Mouse (Mus musculus) limb, embryonic 11.5 days (tissue): ENCODE results near the gene Khdc4. TPM values are rescaled to one million over a fixed set of nuclear protein-coding genes. Genes with fewer than 3 reads are reported as not detected.

Source experiments
- ATAC-seq: fragments of 200-750 bp; cut with Nextera tagmentation; 2 replicates; pipeline ENCODE4 v1.8.0; 2017; ENCODE audit warnings: low read depth; ENCODE audit not compliant: insufficient number of reproducible peaks, low FRiP score, low TSS enrichment
- DNase-seq: peaks from one replicate; pipeline ENCODE4 v3.0.0-alpha.2; 2015; ENCODE audit warnings: low spot score
- H3K27ac ChIP-seq: fragments of 300-500 bp; sonication (generic); replicated peaks from 2 replicates; pipeline ENCODE4 v1.5.1; 2014; ENCODE audit warnings: low read depth, mild to moderate bottlenecking, low read length
- H3K27me3 ChIP-seq: fragments of 300-500 bp; sonication (generic); 2 replicates; pipeline ENCODE4 v1.6.1; 2014; ENCODE audit warnings: mild to moderate bottlenecking, low read length, mixed read lengths; ENCODE audit not compliant: control insufficient read depth, insufficient read depth
- H3K36me3 ChIP-seq: fragments of 300-500 bp; sonication (generic); 2 replicates; pipeline ENCODE4 v1.6.1; 2014; ENCODE audit warnings: mild to moderate bottlenecking, low read length, moderate library complexity, mixed read lengths; ENCODE audit not compliant: control insufficient read depth, insufficient read depth
- H3K4me1 ChIP-seq: fragments of 300-500 bp; sonication (generic); 2 replicates; pipeline ENCODE4 v1.6.1; 2014; ENCODE audit warnings: low read length, mixed read lengths; ENCODE audit not compliant: control insufficient read depth, insufficient read depth
- H3K4me2 ChIP-seq: fragments of 300-500 bp; sonication (generic); 2 replicates; pipeline ENCODE4 v1.6.1; 2014; ENCODE audit warnings: low read depth, mild to moderate bottlenecking, moderate library complexity; ENCODE audit not compliant: severe bottlenecking
- H3K4me3 ChIP-seq: fragments of 300-500 bp; sonication (generic); 2 replicates; pipeline ENCODE4 v1.5.1; 2014; ENCODE audit warnings: low read depth, low read length
- H3K9ac ChIP-seq: fragments of 300-500 bp; sonication (generic); 2 replicates; pipeline ENCODE4 v1.6.1; 2014; ENCODE audit warnings: mild to moderate bottlenecking, low read length
- H3K9me3 ChIP-seq: fragments of 300-500 bp; sonication (generic); 2 replicates; pipeline ENCODE4 v1.6.1; 2016; ENCODE audit warnings: low read length; ENCODE audit not compliant: control insufficient read depth
- WGBS: fragments of 180-500 bp; shearing (Covaris S2); extraction: QIAGEN DNeasy Blood & Tissue Kit; methylation state at CpG from one replicate; pipeline ENCODE4 v1.1.7; 2014; 5-methylcytosine and 5-hydroxymethylcytosine counted together
- polyA plus RNA-seq: library from polyadenylated mRNA; unstranded; fragments of >200 nt; fragmentation: Nextera tagmentation; extraction: Ambion mirVana; gene quantifications from 2 replicates; pipeline ENCODE4 v1.2.1, GENCODE M21; 2014

Gene Khdc4
- polyA plus RNA-seq, 1 experiment from 2014 or later, result 110 TPM

GRCm38 (mm10) chr3:88683814-88684213 lies 1.8 kb upstream of the Khdc4 start:
- no peaks in the 10 kb centered on the region for H3K9me3 ChIP-seq
- no peak overlapping the region for H3K4me2 ChIP-seq
- H3K4me1 ChIP-seq, result peaks cover 5% of the 10 kb centered on the region; the same call in 1 of the 2 replicates
- H3K27ac ChIP-seq, result no peak overlapping the region
- no peak overlapping the region for H3K9ac ChIP-seq
- no peaks in the 10 kb centered on the region for H3K36me3 ChIP-seq
- no peak for DNase-seq
- no peaks in the 10 kb centered on the region for H3K27me3 ChIP-seq
- 97% methylated on average over 2 of the region's 2 CpGs for WGBS
- ATAC-seq, result no peak
- no peak overlapping the region for H3K4me3 ChIP-seq

GRCm38 (mm10) chr3:88684236-88684979 lies 1.2 kb upstream of the Khdc4 start:
- peaks cover 5% of the 10 kb centered on the region; the same call in 1 of the 2 replicates for H3K4me1 ChIP-seq
- H3K4me2 ChIP-seq, result peak overlapping the region; percentile 37
- no peaks in the 10 kb centered on the region for H3K36me3 ChIP-seq
- H3K27ac ChIP-seq, result no peak overlapping the region
- ATAC-seq, result no peak
- no peak overlapping the region for H3K9ac ChIP-seq
- DNase-seq, result no peak
- no peaks in the 10 kb centered on the region for H3K9me3 ChIP-seq
- H3K4me3 ChIP-seq, result peak overlapping the region; percentile 99; the same call in 1 of the 2 replicates
- no peaks in the 10 kb centered on the region for H3K27me3 ChIP-seq
- 65% methylated on average over 8 of the region's 8 CpGs for WGBS

DNA sequence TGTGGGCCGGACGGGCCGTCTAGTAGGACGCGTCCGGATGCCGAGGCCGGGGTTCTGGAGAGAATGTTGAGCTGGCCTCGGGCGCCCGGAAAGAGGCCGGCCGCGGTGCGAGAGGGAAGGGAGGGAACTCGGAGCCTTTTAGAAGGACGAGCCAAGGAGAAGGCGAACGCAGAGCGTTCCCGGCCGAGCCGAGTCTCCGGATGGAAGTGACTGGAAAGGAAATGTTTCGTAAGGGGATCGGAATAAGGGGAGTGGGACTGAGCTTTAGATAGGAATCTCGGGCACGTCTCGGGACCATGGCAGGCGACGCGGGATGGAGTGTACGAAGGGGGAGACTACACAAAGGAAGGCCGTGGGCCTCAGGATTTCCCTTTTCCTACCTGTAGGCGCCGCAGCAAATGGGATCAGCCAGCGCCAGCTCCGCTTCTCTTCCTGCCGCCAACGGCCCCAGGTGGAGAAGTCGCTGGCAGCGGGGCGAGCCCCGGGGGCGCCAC lies 402 bp downstream of the Khdc4 start:
- peak overlapping the region; percentile 99 for H3K4me3 ChIP-seq
- DNase-seq (no peak), ATAC-seq (peak; percentile 58; the same call in 1 of the 2 replicates)
- peaks cover 12% of the 10 kb centered on the region for H3K36me3 ChIP-seq
- H3K27ac ChIP-seq, result peak overlapping the region; percentile 85
- no peaks in the 10 kb centered on the region for H3K27me3 ChIP-seq
- peaks cover 5% of the 10 kb centered on the region; the same call in 1 of the 2 replicates for H3K4me1 ChIP-seq
- under 1% methylated on average over 45 of the region's 45 CpGs for WGBS
- H3K9me3 ChIP-seq, result no peaks in the 10 kb centered on the region
- H3K4me2 ChIP-seq, result peak overlapping the region; percentile 67
- H3K9ac ChIP-seq, result peak overlapping the region; percentile 98

DNA sequence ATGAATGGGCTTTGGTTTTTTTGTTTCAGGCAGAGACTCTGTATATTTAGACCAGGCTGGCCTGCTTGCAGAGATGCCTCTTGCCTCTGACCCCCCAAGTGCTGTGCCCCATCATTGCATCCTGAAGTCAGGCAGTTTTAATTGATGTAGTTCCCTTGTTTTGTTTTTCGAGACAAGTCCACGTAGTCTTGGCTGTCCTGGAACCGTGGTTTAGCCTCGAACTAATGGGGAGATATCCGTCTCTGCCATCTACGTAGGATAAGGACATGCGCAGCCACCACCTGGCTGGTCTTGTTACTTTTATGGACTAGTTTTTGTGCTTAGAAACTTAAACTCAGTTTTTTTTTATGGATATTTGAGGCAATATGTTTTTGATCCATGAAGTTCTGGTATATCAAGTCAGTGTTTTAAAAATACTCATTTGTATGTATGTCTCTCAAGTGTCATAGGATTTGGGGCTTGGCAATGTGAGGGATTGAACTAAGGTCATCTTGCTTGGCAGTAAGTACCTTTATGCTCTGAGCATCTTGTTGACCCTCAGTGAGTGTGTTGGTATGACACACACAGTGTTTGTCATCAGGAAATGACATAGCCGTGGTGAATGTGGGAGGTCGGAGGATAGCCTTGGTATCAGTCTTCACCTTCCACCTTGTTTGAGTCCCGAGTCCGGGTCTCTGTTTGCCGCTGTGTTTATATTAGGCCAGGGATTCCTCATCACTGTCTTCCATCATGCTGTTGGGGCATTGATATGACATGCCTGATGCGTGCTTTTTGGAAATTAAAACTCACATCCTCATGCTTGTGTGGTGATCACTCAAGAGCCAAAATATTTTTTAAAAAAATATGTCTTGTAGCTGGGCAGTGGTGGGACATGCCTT lies 1.4 kb downstream of the Khdc4 start:
- 53% methylated on average over 13 of the region's 13 CpGs for WGBS
- no peaks in the 10 kb centered on the region for H3K9me3 ChIP-seq
- no peaks in the 10 kb centered on the region for H3K27me3 ChIP-seq
- peak overlapping the region; percentile 99 for H3K4me3 ChIP-seq
- no peak for DNase-seq
- H3K27ac ChIP-seq, result no peak overlapping the region; the same call in 1 of the 2 replicates
- no peak for ATAC-seq
- H3K36me3 ChIP-seq, result peaks cover 17% of the 10 kb centered on the region
- H3K9ac ChIP-seq, result peak overlapping the region; percentile 98
- peaks cover 5% of the 10 kb centered on the region; the same call in 1 of the 2 replicates for H3K4me1 ChIP-seq
- peak overlapping the region; percentile 67 for H3K4me2 ChIP-seq

- DNase-seq, result no peak
- H3K36me3 ChIP-seq, result peaks cover 31% of the 10 kb centered on the region
- H3K27me3 ChIP-seq, result no peaks in the 10 kb centered on the region
- peaks cover 5% of the 10 kb centered on the region; the same call in 1 of the 2 replicates for H3K4me1 ChIP-seq
- H3K27ac ChIP-seq, result no peak overlapping the region
- 91% methylated on average over 5 of the region's 5 CpGs for WGBS
- H3K4me2 ChIP-seq, result no peak overlapping the region
- H3K4me3 ChIP-seq, result no peak overlapping the region
- no peaks in the 10 kb centered on the region for H3K9me3 ChIP-seq
- H3K9ac ChIP-seq, result no peak overlapping the region
- no peak for ATAC-seq
Measured at GRCm38 (mm10) chr3:88689079-88689478, 3.5 kb downstream of the Khdc4 start.

- H3K36me3 ChIP-seq, result peaks cover 62% of the 10 kb centered on the region
Measured at GRCm38 (mm10) chr3:88695545-88695944, 9.9 kb downstream of the Khdc4 start.

DNA sequence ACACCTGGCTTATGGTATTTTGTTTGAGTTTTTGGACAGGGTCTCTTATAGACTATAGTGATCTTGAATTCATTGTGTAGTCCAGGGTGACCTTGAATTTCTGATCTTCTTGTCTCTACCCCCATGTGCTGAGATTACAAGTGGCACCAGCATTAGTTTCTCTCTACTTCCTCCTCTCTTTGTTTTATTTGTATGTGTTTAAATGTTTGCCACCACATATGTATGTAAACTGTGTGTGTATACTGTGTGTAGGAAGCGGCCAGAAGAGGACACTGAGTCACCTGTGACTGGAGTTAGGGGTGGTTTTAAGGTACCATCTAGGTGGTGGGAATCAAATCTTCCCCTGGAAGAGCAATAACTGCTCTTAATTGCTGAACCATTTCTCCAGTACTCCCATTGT lies 12.4 kb downstream of the Khdc4 start:
- no peaks in the 10 kb centered on the region for H3K27me3 ChIP-seq
- WGBS, result 94% methylated on average over 1 of the region's 1 CpGs
- H3K27ac ChIP-seq, result no peak overlapping the region
- H3K4me3 ChIP-seq, result no peak overlapping the region
- DNase-seq (no peak), ATAC-seq (no peak)
- H3K36me3 ChIP-seq, result peaks cover 55% of the 10 kb centered on the region
- no peaks in the 10 kb centered on the region for H3K4me1 ChIP-seq
- no peak overlapping the region for H3K9ac ChIP-seq
- no peak overlapping the region for H3K4me2 ChIP-seq
- no peaks in the 10 kb centered on the region for H3K9me3 ChIP-seq

More at GRCm38 (mm10) chr3:88695545-88695944, 9.9 kb downstream of the Khdc4 start:
- DNase-seq (no peak), ATAC-seq (no peak)
- no peak overlapping the region for H3K4me2 ChIP-seq
- H3K9me3 ChIP-seq, result no peaks in the 10 kb centered on the region
- H3K4me3 ChIP-seq, result no peak overlapping the region
- H3K4me1 ChIP-seq, result no peaks in the 10 kb centered on the region
- H3K27ac ChIP-seq, result no peak overlapping the region
- no peak overlapping the region for H3K9ac ChIP-seq
- no peaks in the 10 kb centered on the region for H3K27me3 ChIP-seq

DNA sequence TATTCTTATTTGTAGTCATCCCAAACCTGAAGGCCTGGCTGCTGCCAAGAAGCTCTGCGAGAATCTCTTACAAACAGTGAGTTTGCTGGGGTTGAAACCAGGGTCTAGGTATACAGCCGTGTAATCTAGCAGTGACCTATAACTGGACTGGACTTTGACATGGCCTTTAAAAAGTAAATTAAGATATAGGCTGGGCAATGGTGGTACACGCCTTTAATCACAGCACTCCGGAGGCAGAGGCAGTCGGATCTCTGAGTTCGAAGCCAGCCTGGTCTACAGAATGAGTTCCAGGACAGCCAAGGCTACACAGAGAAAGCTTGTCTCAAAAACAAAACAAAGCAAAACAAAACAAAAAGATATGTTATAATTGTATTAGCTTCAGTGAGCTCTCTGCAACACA lies 13.2 kb downstream of the Khdc4 start:
- no peak overlapping the region for H3K9ac ChIP-seq
- DNase-seq, result no peak
- WGBS, result 95% methylated on average over 6 of the region's 6 CpGs
- no peaks in the 10 kb centered on the region for H3K27me3 ChIP-seq
- no peak overlapping the region for H3K27ac ChIP-seq
- H3K9me3 ChIP-seq, result no peaks in the 10 kb centered on the region
- no peak overlapping the region for H3K4me2 ChIP-seq
- no peak for ATAC-seq
- H3K36me3 ChIP-seq, result peaks cover 54% of the 10 kb centered on the region
- H3K4me1 ChIP-seq, result no peaks in the 10 kb centered on the region
- no peak overlapping the region for H3K4me3 ChIP-seq
